Mouse (Mus musculus): ENCODE results near the gene Chrng. TPM values are rescaled to one million over a fixed set of nuclear protein-coding genes. Genes with fewer than 3 reads are reported as not detected.

Chrng gene
- polyA plus RNA-seq, 1 experiment from 2014 or later, result not detected

GRCm38 (mm10) chr1:87205038-87205437 lies 581 bp downstream of the Chrng start:
- 0 out of 2 replicates have a peak, but pooled peaks cover 8% of the 10 kb centered on the region for H3K27me3 ChIP-seq (ENCODE audit: control insufficient read depth, insufficient read depth, low read length)
- no peaks in the 10 kb centered on the region for H3K9me3 ChIP-seq (ENCODE audit: control insufficient read depth, low read length)
- H3K9ac ChIP-seq (replicated peaks; ENCODE audit: low read length), result no peak overlapping the region
- 70% methylated on average over 6 of the region's 6 CpGs for WGBS
- no peak overlapping the region for H3K4me3 ChIP-seq (replicated peaks; ENCODE audit: low read depth, low read length)
- no peaks in the 10 kb centered on the region for H3K36me3 ChIP-seq (ENCODE audit: control insufficient read depth, insufficient read depth, low read length)
- H3K4me1 ChIP-seq (ENCODE audit: control insufficient read depth, insufficient read depth, low read length), result no peaks in the 10 kb centered on the region
- H3K27ac ChIP-seq (replicated peaks; ENCODE audit: low read depth, low read length), result no peak overlapping the region
- H3K4me2 ChIP-seq (ENCODE audit: low read length), result no peak overlapping the region
- ATAC-seq (ENCODE audit: low FRiP score, low TSS enrichment), result no peak
- no peak for DNase-seq

GRCm38 (mm10) chr1:87205502-87205901 lies 1.0 kb downstream of the Chrng start:
- H3K9ac ChIP-seq (replicated peaks; ENCODE audit: low read length), result no peak overlapping the region
- H3K36me3 ChIP-seq (ENCODE audit: control insufficient read depth, insufficient read depth, low read length), result no peaks in the 10 kb centered on the region
- H3K27ac ChIP-seq (replicated peaks; ENCODE audit: low read depth, low read length), result no peak overlapping the region
- ATAC-seq (ENCODE audit: low FRiP score, low TSS enrichment) (0 out of 2 replicates have a peak, but pooled peaks have one; percentile 17), DNase-seq (no peak)
- H3K4me1 ChIP-seq (ENCODE audit: control insufficient read depth, insufficient read depth, low read length), result no peaks in the 10 kb centered on the region
- no peaks in the 10 kb centered on the region for H3K9me3 ChIP-seq (ENCODE audit: control insufficient read depth, low read length)
- 0 out of 2 replicates have a peak, but pooled peaks cover 8% of the 10 kb centered on the region for H3K27me3 ChIP-seq (ENCODE audit: control insufficient read depth, insufficient read depth, low read length)
- no peak overlapping the region for H3K4me2 ChIP-seq (ENCODE audit: low read length)
- no peak overlapping the region for H3K4me3 ChIP-seq (replicated peaks; ENCODE audit: low read depth, low read length)
- WGBS, result 49% methylated on average over 3 of the region's 3 CpGs

GRCm38 (mm10) chr1:87206339-87206738 lies 1.9 kb downstream of the Chrng start:
- no peak for ATAC-seq (ENCODE audit: low FRiP score, low TSS enrichment)

GRCm38 (mm10) chr1:87211431-87211830 lies 7.0 kb downstream of the Chrng start:
- Histone ChIP-seq H3K4me2 (ENCODE audit: low read length) (no peak overlapping the region), H3K4me1 (ENCODE audit: control insufficient read depth, insufficient read depth, low read length) (peaks cover 22% of the 10 kb centered on the region)
- no peak for ATAC-seq (ENCODE audit: low FRiP score, low TSS enrichment)

More at GRCm38 (mm10) chr1:87206339-87206738, 1.9 kb downstream of the Chrng start:
- Histone ChIP-seq H3K9me3 (ENCODE audit: control insufficient read depth, low read length) (no peaks in the 10 kb centered on the region), H3K4me1 (ENCODE audit: control insufficient read depth, insufficient read depth, low read length) (no peaks in the 10 kb centered on the region), H3K27me3 (ENCODE audit: control insufficient read depth, insufficient read depth, low read length) (0 out of 2 replicates have a peak, but pooled peaks cover 8% of the 10 kb centered on the region), H3K9ac (replicated peaks; ENCODE audit: low read length) (no peak overlapping the region), H3K27ac (replicated peaks; ENCODE audit: low read depth, low read length) (no peak overlapping the region), H3K4me2 (ENCODE audit: low read length) (no peak overlapping the region), H3K4me3 (replicated peaks; ENCODE audit: low read depth, low read length) (no peak overlapping the region), H3K36me3 (ENCODE audit: control insufficient read depth, insufficient read depth, low read length) (no peaks in the 10 kb centered on the region)
- peak; percentile 8 for DNase-seq
- 19% methylated on average over 17 of the region's 17 CpGs for whole genome bisulfite sequencing

GRCm38 (mm10) chr1:87213735-87214704 lies 9.6 kb downstream of the Chrng start, which contains the start of gene Eif4e2:
Gene Eif4e2 (plus strand): TSS chr1:87213914.
- Histone ChIP-seq H3K4me1 (ENCODE audit: control insufficient read depth, insufficient read depth, low read length) (peaks cover 22% of the 10 kb centered on the region), H3K9me3 (ENCODE audit: control insufficient read depth, low read length) (no peaks in the 10 kb centered on the region), H3K9ac (replicated peaks; ENCODE audit: low read length) (peak within 1 kb of the TSS; percentile 86), H3K4me2 (ENCODE audit: low read length) (peak within 1 kb of the TSS; percentile 63), H3K27me3 (ENCODE audit: control insufficient read depth, insufficient read depth, low read length) (no peaks in the 10 kb centered on the region), H3K36me3 (ENCODE audit: control insufficient read depth, insufficient read depth, low read length) (peaks cover 3% of the 10 kb centered on the region; the same call in 1 of the 2 replicates), H3K27ac (replicated peaks; ENCODE audit: low read depth, low read length) (peak within 1 kb of the TSS; percentile 97), H3K4me3 (replicated peaks; ENCODE audit: low read depth, low read length) (peak within 1 kb of the TSS; percentile 73)
- under 1% methylated on average over 88 of the region's 99 CpGs for WGBS
- ATAC-seq (ENCODE audit: low FRiP score, low TSS enrichment) (peak; percentile 96), DNase-seq (peak; percentile 97)

More at GRCm38 (mm10) chr1:87211431-87211830, 7.0 kb downstream of the Chrng start:
- WGBS, result 85% methylated on average over 4 of the region's 4 CpGs
- Histone ChIP-seq H3K27ac (replicated peaks; ENCODE audit: low read depth, low read length) (no peak overlapping the region), H3K9ac (replicated peaks; ENCODE audit: low read length) (no peak overlapping the region), H3K27me3 (ENCODE audit: control insufficient read depth, insufficient read depth, low read length) (0 out of 2 replicates have a peak, but pooled peaks cover under 1% of the 10 kb centered on the region), H3K9me3 (ENCODE audit: control insufficient read depth, low read length) (no peaks in the 10 kb centered on the region), H3K4me3 (replicated peaks; ENCODE audit: low read depth, low read length) (no peak overlapping the region), H3K36me3 (ENCODE audit: control insufficient read depth, insufficient read depth, low read length) (no peaks in the 10 kb centered on the region)
- DNase-seq, result no peak

- Histone ChIP-seq H3K9me3 (ENCODE audit: control insufficient read depth, low read length) (no peaks in the 10 kb centered on the region), H3K4me3 (replicated peaks; ENCODE audit: low read depth, low read length) (peak overlapping the region; percentile 73), H3K36me3 (ENCODE audit: control insufficient read depth, insufficient read depth, low read length) (peaks cover 8% of the 10 kb centered on the region), H3K27me3 (ENCODE audit: control insufficient read depth, insufficient read depth, low read length) (no peaks in the 10 kb centered on the region), H3K9ac (replicated peaks; ENCODE audit: low read length) (peak overlapping the region; percentile 86), H3K4me2 (ENCODE audit: low read length) (peak overlapping the region; percentile 63), H3K4me1 (ENCODE audit: control insufficient read depth, insufficient read depth, low read length) (peaks cover 22% of the 10 kb centered on the region), H3K27ac (replicated peaks; ENCODE audit: low read depth, low read length) (peak overlapping the region; percentile 97)
- peak; percentile 3 for DNase-seq
- ATAC-seq (ENCODE audit: low FRiP score, low TSS enrichment), result no peak
- 38% methylated on average over 4 of the region's 4 CpGs for WGBS
Measured at GRCm38 (mm10) chr1:87214748-87215147, 10.3 kb downstream of the Chrng start.

GRCm38 (mm10) chr1:87217938-87218337 lies 13.5 kb downstream of the Chrng start:
- H3K4me3 ChIP-seq (replicated peaks; ENCODE audit: low read depth, low read length), result no peak overlapping the region
- H3K4me1 ChIP-seq (ENCODE audit: control insufficient read depth, insufficient read depth, low read length), result peaks cover 19% of the 10 kb centered on the region
- WGBS, result 65% methylated on average over 3 of the region's 3 CpGs
- no peaks in the 10 kb centered on the region for H3K9me3 ChIP-seq (ENCODE audit: control insufficient read depth, low read length)
- H3K4me2 ChIP-seq (ENCODE audit: low read length), result no peak overlapping the region
- H3K36me3 ChIP-seq (ENCODE audit: control insufficient read depth, insufficient read depth, low read length), result peaks cover 40% of the 10 kb centered on the region
- peak; percentile 26 for DNase-seq
- no peak overlapping the region for H3K9ac ChIP-seq (replicated peaks; ENCODE audit: low read length)
- no peak for ATAC-seq (ENCODE audit: low FRiP score, low TSS enrichment)
- H3K27me3 ChIP-seq (ENCODE audit: control insufficient read depth, insufficient read depth, low read length), result no peaks in the 10 kb centered on the region
- H3K27ac ChIP-seq (replicated peaks; ENCODE audit: low read depth, low read length), result no peak overlapping the region

- Histone ChIP-seq H3K4me1 (ENCODE audit: control insufficient read depth, insufficient read depth, low read length) (no peaks in the 10 kb centered on the region), H3K27me3 (ENCODE audit: control insufficient read depth, insufficient read depth, low read length) (no peaks in the 10 kb centered on the region), H3K36me3 (ENCODE audit: control insufficient read depth, insufficient read depth, low read length) (peaks cover 98% of the 10 kb centered on the region), H3K9me3 (ENCODE audit: control insufficient read depth, low read length) (no peaks in the 10 kb centered on the region), H3K4me3 (replicated peaks; ENCODE audit: low read depth, low read length) (no peak overlapping the region), H3K9ac (replicated peaks; ENCODE audit: low read length) (no peak overlapping the region), H3K4me2 (ENCODE audit: low read length) (no peak overlapping the region), H3K27ac (replicated peaks; ENCODE audit: low read depth, low read length) (no peak overlapping the region)
- no peak for ATAC-seq (ENCODE audit: low FRiP score, low TSS enrichment)
- no peak for DNase-seq
- WGBS, result 95% methylated on average over 8 of the region's 8 CpGs
Measured at GRCm38 (mm10) chr1:87225739-87226138, 21.3 kb downstream of the Chrng start.

Data from midbrain, embryonic 14.5 days (tissue).